Mouse (Mus musculus) forebrain, postnatal 0 days (tissue): ENCODE results near the gene Kcna3. TPM values are rescaled to one million over a fixed set of nuclear protein-coding genes. Genes with fewer than 3 reads are reported as not detected.

Experiments
- ATAC-seq: fragments of 200-750 bp; cut with Nextera tagmentation; 2 replicates; pipeline ENCODE4 v1.8.0; 2017; ENCODE audit warnings: mild to moderate bottlenecking, moderate library complexity
- DNase-seq: peaks from one replicate; pipeline ENCODE4 v3.0.0-alpha.2; 2015
- H3K27ac ChIP-seq: fragments of 300-500 bp; sonication (generic); 2 replicates; pipeline ENCODE4 v1.5.1; 2014; ENCODE audit warnings: low read depth, mild to moderate bottlenecking, antibody characterized with exemption, low read length, moderate library complexity, mixed read lengths
- H3K27me3 ChIP-seq: fragments of 300-500 bp; sonication (generic); 2 replicates; pipeline ENCODE4 v1.6.1; 2014; ENCODE audit warnings: mild to moderate bottlenecking, low read length, mixed read lengths; ENCODE audit not compliant: insufficient read depth
- H3K36me3 ChIP-seq: fragments of 300-500 bp; sonication (generic); 2 replicates; pipeline ENCODE4 v1.6.1; 2014; ENCODE audit warnings: mild to moderate bottlenecking, moderate library complexity; ENCODE audit not compliant: insufficient read depth
- H3K4me1 ChIP-seq: fragments of 300-500 bp; sonication (generic); 2 replicates; pipeline ENCODE4 v1.6.1; 2014; ENCODE audit warnings: antibody characterized with exemption; ENCODE audit not compliant: insufficient read depth
- H3K4me2 ChIP-seq: fragments of 300-500 bp; sonication (generic); 2 replicates; pipeline ENCODE4 v1.6.1; 2014; ENCODE audit warnings: low read depth, mild to moderate bottlenecking, moderate library complexity
- H3K4me3 ChIP-seq: fragments of 300-500 bp; sonication (generic); 2 replicates; pipeline ENCODE4 v1.5.1; 2014; ENCODE audit warnings: low read depth, low read length, mixed read lengths
- H3K9ac ChIP-seq: fragments of 300-500 bp; sonication (generic); 2 replicates; pipeline ENCODE4 v1.6.1; 2014; ENCODE audit warnings: mild to moderate bottlenecking
- H3K9me3 ChIP-seq: fragments of 300-500 bp; sonication (generic); 2 replicates; pipeline ENCODE4 v1.6.1; 2016; ENCODE audit warnings: low read length
- CTCF ChIP-seq: sonication (generic); IDR thresholded peaks from 2 replicates; pipeline ENCODE4 v1.5.1; 2016; ENCODE audit warnings: antibody characterized with exemption, control low read depth, low read depth
- WGBS: fragments of 180-500 bp; shearing (Covaris S2); extraction: QIAGEN DNeasy Blood & Tissue Kit; methylation state at CpG from one replicate; pipeline ENCODE4 v1.1.7; 2014; 5-methylcytosine and 5-hydroxymethylcytosine counted together
- polyA plus RNA-seq: library from polyadenylated mRNA; unstranded; fragments of >200 nt; fragmentation: Nextera tagmentation; extraction: Ambion mirVana; gene quantifications from 2 replicates; pipeline ENCODE4 v1.2.1, GENCODE M21; 2015
- total RNA-seq: library from RNA; depleted of rRNA; stranded (reverse); fragments of >200 nt; gene quantifications from 2 replicates; pipeline ENCODE4 v1.2.3, GENCODE M21; 2014

Kcna3 gene
- total and polyA plus RNA-seq, 2 experiments from 2014 or later, result 13.9 to 34.7 TPM

DNA sequence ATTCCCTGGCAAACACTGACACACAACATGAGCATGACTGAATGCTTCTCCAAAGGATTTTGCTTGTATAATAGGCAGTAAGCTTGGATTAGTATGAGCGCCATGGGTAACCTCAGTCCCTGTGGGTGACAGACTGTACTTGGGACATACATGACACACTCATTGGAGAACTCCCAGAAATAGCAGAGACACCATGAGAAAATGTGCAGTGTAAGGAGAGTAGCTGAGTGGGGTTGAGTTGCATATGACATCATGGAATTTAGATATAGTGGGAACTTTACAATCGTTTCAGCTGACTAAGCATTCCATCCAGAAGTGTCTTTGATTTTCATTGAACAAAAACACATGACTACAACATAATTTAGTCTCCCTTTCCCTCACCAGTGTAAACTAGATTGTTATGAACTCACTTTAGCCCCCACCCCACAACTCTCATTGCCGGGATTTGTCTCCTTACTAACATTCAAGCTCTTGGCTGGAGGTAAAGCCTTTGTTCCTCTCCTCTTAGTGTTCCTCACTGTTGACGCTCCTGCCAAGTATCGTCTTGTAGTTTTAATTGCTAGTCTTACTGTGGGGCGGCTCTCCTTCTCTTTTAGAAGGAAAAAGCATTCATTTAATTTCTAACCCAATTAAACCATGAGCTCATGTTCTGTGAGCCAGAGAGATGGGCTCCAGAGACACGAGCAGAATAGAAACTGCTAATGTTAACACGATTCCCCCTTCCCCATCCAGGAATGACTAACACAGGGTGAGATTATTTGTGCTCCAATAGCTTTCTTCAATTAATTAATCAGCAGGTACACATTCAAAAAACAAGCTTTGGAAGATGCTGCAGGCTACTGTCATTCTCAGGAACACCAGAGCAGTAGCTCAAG is 33.5 kb upstream of the Kcna3 start:
- ATAC-seq (peak; percentile 80), DNase-seq (peak; percentile 26)
- Histone ChIP-seq H3K27ac (no peak overlapping the region), H3K36me3 (no peaks in the 10 kb centered on the region), H3K4me3 (no peak overlapping the region), H3K27me3 (no peaks in the 10 kb centered on the region), H3K9me3 (no peaks in the 10 kb centered on the region), H3K4me2 (no peak overlapping the region), H3K9ac (no peak overlapping the region), H3K4me1 (peaks cover 5% of the 10 kb centered on the region)
- WGBS, result 23% methylated on average over 8 of the region's 8 CpGs
- TF ChIP-seq CTCF, result no peak

DNA sequence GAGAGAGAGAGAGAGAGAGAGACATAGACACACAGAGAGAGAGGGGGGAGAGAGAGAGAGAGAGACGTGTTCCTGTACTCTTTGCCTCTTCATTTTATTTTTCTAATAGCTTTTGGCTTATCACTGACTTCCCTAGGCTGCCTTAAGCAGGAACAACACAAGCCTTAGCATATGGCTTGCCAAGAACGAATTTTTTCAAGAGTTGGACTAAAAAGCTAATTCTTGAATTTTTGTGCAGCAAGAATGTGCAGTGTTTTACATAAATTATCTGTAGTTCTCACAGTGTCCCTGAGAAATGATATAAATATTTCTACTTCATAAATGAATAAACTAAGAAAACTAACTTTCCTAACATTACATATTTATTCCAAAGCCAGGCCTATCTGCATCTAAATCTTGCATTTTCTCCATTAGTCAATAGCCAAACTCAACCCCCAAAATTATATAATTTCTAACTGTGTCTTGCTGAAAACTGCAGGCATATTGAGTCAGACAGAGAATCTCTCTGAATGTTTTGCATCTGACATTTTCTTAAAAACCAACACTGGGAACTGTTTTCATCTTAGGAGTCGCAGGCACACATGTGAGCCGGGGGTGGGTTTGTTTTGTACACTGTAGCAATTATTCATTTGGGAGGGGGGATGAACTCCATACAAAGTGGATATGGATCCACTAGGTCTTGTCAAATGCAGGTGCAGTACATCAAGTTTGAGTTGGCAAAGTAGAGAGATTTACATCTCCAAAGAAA is 26.5 kb upstream of the Kcna3 start:
- no peaks in the 10 kb centered on the region for H3K4me1 ChIP-seq
- no peaks in the 10 kb centered on the region for H3K36me3 ChIP-seq
- H3K4me3 ChIP-seq, result no peak overlapping the region
- no peak overlapping the region for H3K4me2 ChIP-seq
- 55% methylated on average over 4 of the region's 4 CpGs for WGBS
- H3K9ac ChIP-seq, result no peak overlapping the region
- H3K27ac ChIP-seq, result no peak overlapping the region
- TF ChIP-seq CTCF, result no peak
- ATAC-seq (peak; percentile 53; the same call in 1 of the 2 replicates), DNase-seq (peak; percentile 22)
- no peaks in the 10 kb centered on the region for H3K9me3 ChIP-seq
- no peaks in the 10 kb centered on the region for H3K27me3 ChIP-seq

DNA sequence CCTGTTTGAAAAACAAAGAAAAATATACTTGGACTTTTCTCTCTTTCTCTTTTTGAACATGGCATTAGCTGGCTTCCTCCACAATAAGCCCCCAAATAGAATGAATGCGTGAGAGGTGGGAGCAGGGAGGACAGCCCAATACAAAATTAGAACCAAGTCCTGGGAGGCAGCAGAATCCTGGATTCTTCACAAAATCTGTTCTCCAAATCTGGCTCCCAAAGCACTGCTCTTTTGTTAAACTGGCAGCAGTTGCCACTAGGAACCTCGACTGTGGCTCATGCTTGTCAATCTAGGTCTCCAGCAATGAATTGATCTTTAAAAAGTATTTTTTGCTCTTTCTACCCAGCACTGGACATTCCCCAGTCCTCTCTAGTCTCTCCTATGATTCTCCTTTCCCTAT is 17.7 kb upstream of the Kcna3 start:
- H3K9ac ChIP-seq, result 0 out of 2 replicates have a peak overlapping the region, but pooled peaks have one; percentile 10
- no peak overlapping the region for H3K27ac ChIP-seq
- no peaks in the 10 kb centered on the region for H3K9me3 ChIP-seq
- no peak overlapping the region for H3K4me2 ChIP-seq
- WGBS, result 28% methylated on average over 2 of the region's 2 CpGs
- DNase-seq (peak; percentile 38), ATAC-seq (no peak)
- H3K4me3 ChIP-seq, result no peak overlapping the region
- no peak for TF ChIP-seq CTCF
- 0 out of 2 replicates have a peak, but pooled peaks cover 3% of the 10 kb centered on the region for H3K4me1 ChIP-seq
- H3K36me3 ChIP-seq, result no peaks in the 10 kb centered on the region
- H3K27me3 ChIP-seq, result no peaks in the 10 kb centered on the region

DNA sequence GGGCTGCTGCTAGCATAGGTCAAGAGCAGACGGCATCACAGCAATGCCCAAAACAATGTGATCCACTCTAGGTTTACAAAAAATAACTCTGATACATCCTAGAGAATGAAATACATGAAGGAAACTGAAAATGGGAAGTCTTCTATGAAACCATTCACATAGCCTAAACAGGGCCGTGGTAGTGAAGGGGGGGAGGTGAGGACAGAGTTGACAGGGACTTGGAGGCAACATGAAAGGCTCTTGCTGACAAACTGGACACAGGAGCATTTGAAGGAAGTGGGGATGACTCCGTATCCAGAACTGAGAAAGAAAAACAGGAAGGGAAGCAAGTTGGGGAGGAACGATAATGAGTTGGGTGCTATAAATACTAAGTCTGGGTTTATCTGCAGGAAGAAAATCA is 4.4 kb upstream of the Kcna3 start:
- Histone ChIP-seq H3K36me3 (no peaks in the 10 kb centered on the region), H3K27me3 (no peaks in the 10 kb centered on the region), H3K4me2 (no peak overlapping the region), H3K4me1 (peaks cover 5% of the 10 kb centered on the region), H3K9ac (no peak overlapping the region), H3K9me3 (no peaks in the 10 kb centered on the region), H3K4me3 (no peak overlapping the region), H3K27ac (no peak overlapping the region)
- no peak for TF ChIP-seq CTCF
- 86% methylated on average over 4 of the region's 4 CpGs for WGBS
- ATAC-seq (no peak), DNase-seq (no peak)

DNA sequence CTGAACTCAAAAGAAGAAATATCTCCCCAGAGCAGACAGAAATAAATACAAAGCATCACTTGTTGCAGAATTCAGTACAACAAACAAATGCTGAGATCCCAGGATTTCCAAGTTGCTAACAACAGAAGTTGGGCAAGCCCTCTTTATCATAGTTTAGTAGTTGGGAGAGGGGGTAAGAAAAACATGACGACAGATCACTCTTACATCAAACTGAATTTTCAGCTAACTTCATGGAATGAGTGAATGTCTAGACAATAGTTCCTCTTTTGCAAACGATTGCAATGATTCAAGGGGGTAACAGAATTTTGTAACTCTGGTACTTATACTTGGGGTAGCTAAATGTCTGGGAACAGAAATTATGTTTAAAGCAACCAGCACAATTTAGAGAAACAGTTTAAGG is 1.2 kb upstream of the Kcna3 start:
- TF ChIP-seq CTCF, result no peak
- peak overlapping the region; percentile 91; the same call in 1 of the 2 replicates for H3K27ac ChIP-seq
- ATAC-seq (no peak), DNase-seq (no peak)
- H3K4me3 ChIP-seq, result peak overlapping the region; percentile 79; the same call in 1 of the 2 replicates
- no peaks in the 10 kb centered on the region for H3K36me3 ChIP-seq
- no peaks in the 10 kb centered on the region for H3K9me3 ChIP-seq
- H3K4me2 ChIP-seq, result peak overlapping the region; percentile 68; the same call in 1 of the 2 replicates
- no peaks in the 10 kb centered on the region for H3K27me3 ChIP-seq
- WGBS, result 32% methylated on average over 2 of the region's 2 CpGs
- H3K4me1 ChIP-seq, result peaks cover 10% of the 10 kb centered on the region
- no peak overlapping the region for H3K9ac ChIP-seq

DNA sequence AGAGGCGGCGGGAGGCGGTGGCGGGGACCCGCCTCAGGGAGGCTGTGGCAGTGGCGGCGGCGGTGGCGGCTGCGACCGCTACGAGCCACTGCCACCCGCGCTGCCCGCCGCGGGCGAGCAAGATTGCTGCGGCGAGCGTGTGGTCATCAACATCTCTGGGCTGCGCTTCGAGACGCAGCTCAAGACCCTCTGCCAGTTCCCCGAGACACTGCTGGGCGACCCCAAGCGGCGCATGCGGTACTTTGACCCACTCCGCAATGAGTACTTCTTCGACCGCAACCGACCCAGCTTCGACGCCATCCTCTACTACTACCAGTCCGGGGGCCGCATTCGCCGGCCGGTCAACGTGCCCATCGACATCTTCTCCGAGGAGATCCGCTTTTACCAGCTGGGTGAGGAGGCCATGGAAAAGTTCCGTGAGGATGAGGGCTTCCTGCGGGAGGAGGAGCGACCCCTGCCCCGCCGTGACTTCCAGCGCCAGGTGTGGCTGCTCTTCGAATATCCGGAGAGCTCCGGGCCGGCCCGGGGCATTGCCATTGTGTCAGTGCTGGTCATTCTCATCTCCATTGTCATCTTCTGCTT is 580 bp downstream of the Kcna3 start:
- DNase-seq (no peak), ATAC-seq (peak; percentile 59)
- no peaks in the 10 kb centered on the region for H3K36me3 ChIP-seq
- H3K4me1 ChIP-seq, result peaks cover 13% of the 10 kb centered on the region
- H3K4me3 ChIP-seq, result peak overlapping the region; percentile 79
- peak overlapping the region; percentile 91 for H3K27ac ChIP-seq
- peak overlapping the region; percentile 95 for H3K9ac ChIP-seq
- no peaks in the 10 kb centered on the region for H3K27me3 ChIP-seq
- 2% methylated on average over 54 of the region's 55 CpGs for WGBS
- peak; percentile 46 for TF ChIP-seq CTCF
- H3K9me3 ChIP-seq, result no peaks in the 10 kb centered on the region
- H3K4me2 ChIP-seq, result peak overlapping the region; percentile 68

DNA sequence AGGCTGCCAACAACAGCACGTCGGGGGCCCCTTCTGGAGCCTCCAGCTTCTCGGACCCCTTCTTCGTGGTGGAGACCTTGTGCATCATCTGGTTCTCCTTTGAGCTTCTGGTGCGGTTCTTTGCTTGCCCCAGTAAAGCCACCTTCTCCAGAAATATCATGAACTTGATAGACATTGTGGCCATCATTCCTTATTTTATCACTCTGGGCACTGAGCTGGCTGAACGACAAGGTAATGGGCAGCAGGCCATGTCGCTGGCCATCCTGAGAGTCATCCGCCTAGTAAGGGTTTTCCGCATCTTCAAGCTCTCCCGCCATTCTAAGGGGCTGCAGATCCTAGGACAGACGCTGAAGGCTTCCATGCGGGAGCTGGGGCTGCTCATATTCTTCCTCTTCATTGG is 1.1 kb downstream of the Kcna3 start:
- no peak for ATAC-seq
- Histone ChIP-seq H3K4me3 (peak overlapping the region; percentile 79), H3K9ac (peak overlapping the region; percentile 95), H3K27me3 (no peaks in the 10 kb centered on the region), H3K27ac (peak overlapping the region; percentile 91), H3K9me3 (no peaks in the 10 kb centered on the region), H3K4me2 (peak overlapping the region; percentile 68), H3K4me1 (peaks cover 13% of the 10 kb centered on the region), H3K36me3 (no peaks in the 10 kb centered on the region)
- no peak for TF ChIP-seq CTCF
- WGBS, result 36% methylated on average over 12 of the region's 12 CpGs
- DNase-seq, result peak; percentile 35
